Mouse (Mus musculus): ENCODE results near the gene Elavl4. TPM values are rescaled to one million over a fixed set of nuclear protein-coding genes. Genes with fewer than 3 reads are reported as not detected.

Elavl4 gene
- total RNA-seq, 1 experiment from 2014 or later, result 3.8 TPM

DNA sequence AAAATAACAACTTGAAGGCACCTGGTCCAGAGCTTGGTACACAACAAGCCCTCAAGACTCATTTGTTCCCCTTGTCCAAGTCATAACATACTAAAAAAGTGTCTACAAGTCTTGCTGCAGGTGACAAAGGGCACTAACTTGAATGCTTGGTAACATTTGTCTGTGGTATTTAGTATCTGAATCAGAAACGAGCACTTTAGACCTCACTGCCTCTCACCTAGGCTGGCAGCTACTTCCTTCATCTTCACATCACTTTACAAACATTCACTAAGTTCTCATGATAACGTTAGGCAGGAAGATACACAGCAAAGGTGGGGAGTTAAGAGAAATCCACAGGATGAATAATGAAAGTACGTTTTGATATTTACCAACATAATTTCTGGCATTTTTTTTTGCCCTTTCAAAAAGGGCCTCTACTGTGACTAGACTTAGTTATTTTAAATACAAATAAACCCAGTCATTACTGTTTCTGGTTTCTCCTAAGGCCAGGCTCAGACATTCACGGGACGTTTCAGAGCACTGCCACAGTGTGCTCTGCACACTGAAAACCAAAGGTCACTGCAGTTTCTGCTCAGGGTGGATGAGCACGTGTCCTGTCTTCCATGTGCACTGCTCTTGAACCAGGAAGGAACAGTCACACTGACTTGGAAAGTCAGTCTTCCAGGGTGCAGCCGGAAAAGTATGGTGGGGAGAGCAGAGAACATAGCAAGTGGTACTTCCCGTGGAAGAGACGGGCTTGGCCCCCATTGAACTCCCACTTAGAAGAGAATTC, 84.7 kb downstream of the Elavl4 start:
- no peak for DNase-seq

DNA sequence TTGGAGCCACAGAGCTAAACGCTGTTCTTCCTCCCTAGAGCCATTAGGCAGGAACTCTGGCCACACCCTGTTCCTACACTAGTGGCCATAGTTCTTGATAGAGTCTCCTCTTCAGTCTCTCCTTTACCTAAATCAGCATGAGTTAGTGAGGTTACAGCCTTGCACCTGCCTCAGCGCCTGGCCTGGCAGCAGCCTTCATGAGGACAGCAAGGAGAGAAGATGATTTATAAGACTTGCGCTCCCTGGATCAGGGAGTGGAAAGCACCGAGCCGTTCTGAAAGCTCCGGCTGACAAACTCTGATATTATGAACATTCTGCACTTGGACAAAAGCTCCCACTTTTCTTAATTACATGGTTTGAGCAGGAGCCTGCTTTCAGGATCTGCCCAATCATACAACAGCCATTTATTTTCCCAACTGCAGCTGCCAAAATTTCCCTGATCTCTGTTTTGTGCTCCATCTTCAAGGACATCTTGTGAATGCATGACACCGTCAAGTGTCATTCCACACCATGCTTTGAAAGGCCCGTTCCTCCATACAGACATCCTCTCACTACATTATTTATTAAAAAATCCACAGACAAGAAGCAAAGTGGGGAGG, 87.3 kb downstream of the Elavl4 start:
- no peak for DNase-seq

DNA sequence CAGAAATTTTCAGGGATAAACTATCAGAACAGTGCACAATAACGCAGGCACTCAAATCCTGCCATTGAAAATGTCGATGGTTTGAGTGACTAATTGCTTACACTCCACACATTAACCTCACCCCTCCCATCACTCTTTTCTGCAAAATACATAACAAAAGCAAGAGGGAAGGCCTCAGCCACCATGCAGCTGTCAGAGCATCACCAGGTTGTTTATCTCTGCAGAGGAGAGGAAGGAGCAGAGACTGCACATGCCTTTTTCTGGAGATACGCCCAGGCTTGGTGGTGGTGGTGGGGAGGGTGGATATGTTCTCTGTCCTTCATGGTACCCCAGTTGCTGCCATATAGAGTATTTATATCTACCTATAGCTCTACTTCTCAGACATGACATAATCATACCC, 94.3 kb downstream of the Elavl4 start:
- no peak for DNase-seq

DNA sequence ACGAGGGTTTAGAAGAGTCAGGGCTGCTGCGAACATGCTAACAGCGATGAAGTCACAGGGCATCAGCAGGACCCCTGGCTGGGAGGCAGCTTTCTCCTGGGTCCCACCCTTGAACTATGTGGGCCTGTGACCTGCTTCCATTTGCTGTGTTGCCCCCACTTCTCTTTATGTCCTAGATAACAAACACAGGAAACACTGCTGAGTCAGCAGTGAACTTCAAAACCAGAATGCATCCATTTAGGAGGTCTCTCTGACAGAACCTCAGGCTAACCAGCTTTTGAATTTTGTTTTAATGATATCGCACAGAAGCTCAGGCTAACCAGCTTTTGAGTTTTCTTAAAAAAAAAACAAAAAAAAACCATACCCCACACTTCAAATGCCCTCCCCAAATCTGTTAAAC, 96.1 kb downstream of the Elavl4 start:
- DNase-seq, result no peak

DNA sequence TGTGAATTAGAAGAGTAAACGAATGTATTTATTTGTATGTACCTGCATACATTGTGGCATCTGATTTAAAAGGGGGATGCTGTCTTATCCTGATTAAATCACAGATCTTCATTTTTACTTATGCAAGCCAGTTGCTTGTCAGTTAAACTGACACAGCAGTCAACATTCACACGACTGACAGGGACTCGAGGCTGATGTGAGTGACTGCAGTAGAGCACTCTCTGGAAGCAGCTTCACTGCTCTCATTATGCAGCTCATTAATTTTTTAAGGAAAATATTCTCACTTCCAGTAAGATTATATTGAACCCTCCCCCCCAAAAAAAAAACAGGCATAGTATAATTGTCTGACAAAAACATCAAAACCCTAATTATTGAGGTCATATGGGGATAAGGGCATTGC, 101.7 kb downstream of the Elavl4 start:
- DNase-seq, result no peak

DNA sequence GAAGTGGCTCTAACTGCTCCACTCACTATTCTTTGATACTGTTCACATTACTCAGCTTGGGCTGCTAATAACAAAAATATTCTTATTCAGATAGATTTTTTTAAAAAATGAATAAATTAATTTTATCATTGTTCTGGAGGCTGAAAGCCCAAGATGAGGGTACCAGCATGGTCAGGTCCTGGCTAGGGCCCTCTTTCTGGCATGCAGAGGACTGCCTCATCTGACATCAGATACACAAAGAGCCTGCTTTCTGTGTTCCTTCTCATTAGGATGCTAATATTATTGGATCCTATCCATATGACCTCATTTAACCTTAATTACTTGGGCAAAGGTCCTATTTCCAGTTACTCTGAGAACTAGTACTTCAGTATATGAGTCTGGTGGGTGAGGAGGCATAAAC, 108.8 kb downstream of the Elavl4 start:
- no peak for DNase-seq

DNA sequence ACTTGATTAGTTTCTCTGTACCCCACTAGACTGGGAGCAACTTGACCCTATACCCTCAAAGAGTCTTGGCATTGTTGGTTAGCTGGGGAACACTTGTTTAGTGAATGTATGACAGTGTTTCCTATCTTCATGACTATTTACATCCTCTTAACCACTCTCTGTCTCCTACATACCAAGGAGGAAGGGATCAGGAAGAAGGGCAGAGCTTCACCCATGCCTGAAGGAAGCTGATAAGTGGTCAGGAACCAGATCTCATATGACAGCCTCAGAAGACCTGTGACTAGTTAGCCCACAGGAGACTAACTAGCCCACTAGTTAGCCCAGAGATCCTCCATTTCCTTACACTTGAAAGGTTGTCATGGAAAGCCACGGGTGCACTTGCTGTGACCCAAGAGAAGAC, 117.2 kb downstream of the Elavl4 start:
- DNase-seq, result no peak

DNA sequence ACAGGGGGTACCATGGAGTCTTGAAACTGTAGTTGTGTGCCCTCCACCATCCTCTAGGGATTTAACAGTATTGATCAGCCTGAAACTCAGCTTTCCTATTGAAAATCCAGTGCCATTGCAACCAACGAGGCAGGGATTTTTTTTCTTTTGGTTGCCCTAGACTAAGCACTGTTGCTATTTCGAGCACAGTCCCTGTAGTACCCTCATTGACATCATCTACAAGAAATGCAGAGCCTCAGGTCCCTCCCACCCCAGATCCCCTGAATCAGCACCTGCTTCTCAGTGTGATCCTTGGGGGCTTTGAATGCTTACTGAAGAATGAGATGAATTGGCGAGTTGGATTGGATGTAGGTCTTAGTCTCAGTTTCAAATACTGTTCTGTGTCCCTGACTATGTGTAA, 119.4 kb downstream of the Elavl4 start:
- no peak for DNase-seq

DNA sequence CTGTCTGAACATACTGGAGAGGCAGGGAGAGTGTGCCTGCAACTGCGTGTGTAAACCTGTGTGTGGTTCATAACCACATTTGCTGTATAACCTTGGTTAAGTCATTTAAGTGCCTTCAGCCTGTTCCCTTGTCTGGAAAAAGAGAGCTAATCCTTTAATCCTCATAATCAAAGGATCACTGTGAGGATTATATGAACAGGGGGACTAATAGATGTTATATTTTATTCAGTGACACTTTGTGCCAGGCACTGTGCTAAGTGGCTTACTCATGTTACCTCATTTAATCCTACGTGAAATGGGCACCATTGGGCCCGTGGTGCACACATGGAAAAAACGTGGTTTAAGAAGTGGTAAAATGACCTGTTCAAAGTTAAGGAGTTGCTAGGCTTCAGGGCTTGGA, 119.9 kb downstream of the Elavl4 start:
- no peak for DNase-seq

DNA sequence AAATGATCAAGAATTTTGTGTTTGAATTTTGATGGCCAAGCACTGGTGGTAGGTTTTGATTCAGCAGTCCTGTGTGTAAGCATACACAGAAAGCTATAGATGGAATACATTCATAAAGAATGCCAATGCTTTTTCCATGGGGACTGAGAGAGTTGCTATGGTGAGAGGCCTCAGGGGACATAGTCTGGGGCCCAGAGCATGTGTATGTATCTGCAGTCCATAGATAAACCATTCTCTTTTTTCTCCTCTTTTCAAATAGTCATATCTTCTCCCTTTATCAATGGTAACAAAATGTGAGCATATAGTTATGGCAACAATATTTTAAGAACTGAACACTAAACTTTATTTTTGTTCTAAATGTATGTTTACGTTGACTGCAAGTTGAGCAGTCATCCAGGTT, 122.1 kb downstream of the Elavl4 start:
- no peak for DNase-seq

DNA sequence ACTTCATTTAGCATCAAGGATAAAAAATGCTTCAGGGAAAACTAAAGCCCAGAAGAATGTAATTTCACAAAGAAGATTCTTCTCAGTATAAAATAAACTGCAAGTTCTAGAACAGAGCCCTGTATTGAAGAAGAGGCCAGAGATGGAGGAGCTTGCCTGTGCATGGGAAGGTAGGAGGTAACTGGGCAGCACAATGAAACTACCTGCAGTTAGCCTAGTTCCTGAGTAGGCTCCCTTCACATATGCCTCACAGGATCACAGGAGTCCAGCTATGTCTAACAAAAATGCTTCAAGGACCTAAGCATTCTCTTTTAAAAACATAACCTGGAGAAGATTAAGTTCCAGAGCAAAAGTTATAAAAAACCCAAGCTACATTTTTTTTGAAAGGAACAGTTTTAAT, 122.5 kb downstream of the Elavl4 start:
- no peak for DNase-seq

DNA sequence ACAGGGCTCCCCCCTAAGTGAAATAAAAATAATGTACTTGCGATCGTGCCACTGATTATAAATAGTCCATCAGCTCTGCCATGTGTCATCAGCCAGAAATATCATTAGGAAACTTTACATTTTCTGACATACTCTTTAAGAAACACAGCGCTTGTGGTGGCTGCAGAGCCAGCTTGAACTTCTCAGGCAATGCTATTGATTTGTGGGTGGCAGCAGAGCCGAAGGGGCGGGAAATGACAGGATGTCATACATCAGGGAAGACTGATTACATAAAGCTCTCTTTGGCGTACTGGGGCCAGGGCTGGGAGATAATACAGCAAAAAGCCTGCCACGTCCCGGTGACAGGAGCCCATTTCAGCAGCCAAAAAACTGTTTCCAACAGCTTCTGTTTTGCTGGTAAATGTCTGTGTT, 124.1 kb downstream of the Elavl4 start:
- no peak for DNase-seq

DNA sequence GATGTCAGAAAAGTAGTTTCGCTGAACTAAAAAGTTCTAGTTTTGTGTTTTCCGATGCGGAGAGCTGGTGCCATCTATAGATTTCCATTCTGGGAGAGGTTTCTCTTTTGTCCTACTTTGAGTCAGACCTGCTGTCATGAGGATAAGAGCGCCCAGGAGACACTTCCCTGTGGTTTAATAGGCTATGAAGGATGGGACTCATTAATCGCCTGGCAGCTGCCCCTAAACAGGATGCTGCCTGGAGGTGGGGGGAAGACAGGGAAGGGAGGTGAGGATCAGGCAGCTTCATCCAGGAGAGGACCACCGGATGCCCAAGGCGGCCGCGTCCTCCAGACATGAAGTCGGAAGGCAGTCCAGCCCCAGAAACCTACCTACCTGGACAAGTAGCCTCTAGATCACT, 126.2 kb downstream of the Elavl4 start:
- no peak for DNase-seq

DNA sequence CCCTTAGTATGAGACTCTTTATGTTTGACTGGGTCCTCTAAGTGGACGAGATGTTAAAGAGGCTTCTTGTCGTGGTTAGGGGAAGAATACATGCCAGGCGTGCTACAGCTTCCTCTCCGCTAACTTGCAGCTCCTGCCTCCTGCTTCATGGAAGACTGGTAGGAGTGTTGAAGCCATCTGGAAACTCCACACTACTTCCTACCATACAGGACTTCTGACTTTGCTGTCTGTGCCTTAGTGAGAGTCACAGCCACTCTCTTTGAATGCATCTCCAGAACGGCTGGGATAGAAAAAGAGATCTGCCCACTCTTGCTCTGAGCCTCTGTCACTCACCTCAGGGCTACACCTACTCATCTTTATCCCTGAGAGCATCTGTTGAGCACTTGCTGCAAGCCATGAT, 132.9 kb downstream of the Elavl4 start:
- no peak for DNase-seq

DNA sequence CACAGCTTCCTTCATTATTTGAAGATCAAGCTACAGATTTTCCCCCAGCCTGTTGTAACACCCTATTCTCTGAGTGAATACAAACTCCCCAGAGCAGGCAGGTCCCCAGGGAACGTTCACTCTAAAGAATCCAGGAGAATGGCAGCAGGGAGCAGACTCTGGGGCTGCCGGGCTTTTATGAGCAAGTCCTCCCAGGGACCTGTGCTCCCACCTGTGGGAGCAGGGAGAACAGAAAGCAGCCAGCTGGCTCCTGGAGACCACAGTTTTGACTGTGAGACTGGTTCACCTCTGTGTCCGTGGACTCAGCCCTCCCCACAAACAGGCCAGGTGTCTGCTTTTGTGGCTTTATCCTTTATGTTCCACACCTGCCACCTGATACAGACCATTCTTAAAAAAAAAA, 134.2 kb downstream of the Elavl4 start:
- DNase-seq, result no peak

DNA sequence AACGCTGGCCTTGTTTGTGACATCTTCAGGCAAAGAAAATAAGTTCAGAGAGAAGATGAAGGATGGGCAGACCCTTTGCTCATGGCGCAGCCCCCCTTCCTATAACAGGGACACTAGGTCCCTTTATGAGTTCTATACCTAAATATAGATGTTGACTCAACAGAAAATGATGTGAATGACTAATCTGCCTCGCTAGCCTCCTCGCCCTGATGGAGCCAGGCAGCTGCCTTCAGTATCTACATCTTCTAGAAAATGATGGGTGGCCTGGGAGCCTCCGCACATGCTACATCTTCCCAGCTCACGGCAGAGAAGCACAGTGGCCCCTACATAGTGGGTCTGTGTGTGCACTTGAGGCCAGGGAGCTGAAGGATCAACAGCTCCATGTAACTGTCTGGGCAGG, 137.2 kb downstream of the Elavl4 start:
- DNase-seq, result no peak

DNA sequence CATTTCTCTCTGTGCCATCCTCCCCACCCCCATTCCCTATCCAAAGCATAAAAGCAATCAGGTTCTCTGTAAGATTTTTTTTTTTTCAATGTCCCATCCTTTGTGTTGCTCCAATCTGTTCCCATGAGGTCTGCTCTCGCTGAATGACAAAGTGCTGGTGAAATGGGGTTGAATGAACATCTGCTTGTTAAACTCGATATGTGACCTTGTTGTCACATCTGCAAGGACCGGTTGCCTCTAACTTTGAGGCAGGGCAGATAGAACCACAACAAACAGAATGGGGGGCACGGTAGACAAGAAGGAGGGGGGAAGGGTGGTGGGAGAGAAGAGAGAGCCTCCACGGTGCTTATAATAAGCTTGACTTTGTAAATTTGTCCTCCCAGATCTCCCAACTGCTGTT, 138.0 kb downstream of the Elavl4 start:
- DNase-seq, result no peak

DNA sequence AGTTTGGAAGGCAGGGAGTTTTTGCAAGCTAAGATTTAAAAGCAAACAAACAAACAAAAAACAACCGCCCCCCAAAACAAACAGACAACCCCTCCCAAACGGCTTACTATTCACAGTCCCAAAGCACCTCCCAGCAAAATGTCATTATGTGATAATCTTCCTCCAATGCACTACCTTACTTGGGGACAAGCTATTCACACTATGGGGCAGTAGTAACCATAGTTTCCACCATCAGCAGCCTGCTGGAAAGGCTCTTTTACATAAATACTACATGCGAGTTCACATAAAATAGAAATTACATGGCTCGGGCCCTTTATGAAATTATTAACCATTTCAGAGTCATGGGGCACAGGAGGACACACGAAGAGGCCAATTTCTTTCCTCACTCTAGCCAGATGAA, 141.5 kb downstream of the Elavl4 start:
- DNase-seq, result no peak

DNA sequence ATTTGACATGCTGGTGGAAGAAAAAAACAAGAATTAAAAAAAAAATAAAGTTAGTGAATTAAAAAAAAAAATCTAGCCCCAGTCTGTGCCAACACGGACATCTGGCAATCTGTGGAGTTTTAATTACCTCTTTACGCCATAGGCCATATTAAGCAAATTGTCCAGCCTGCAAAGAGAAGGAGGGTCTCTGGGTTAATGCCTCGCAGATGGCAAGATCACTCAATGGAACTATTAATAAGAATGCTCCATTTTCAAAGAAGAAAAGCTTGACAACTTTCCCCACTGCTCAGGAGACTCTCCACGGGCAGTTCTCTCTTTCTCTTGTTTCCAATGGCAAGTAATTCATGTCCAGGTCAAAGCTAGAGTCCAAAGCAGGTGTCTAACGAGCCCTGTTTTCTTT, 142.1 kb downstream of the Elavl4 start:
- DNase-seq, result no peak

DNA sequence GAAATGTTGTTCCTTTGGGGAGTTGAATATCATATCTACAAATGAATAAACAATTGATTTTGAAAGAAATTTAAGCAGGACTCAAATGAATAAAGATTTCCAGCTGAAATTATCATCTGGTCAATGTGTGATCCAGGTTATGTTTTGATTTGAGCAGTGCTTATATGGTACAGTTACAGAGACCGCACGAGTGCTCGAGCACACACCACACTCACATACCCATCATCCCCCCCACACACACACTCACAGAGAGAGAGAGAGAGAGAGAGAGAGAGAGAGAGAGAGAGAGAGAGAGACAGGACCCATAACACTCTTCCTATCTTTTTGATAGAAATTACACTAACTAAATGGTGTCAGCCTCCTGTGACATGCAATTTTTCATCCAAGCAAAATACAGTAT, 150.0 kb downstream of the Elavl4 start:
- no peak for DNase-seq

DNA sequence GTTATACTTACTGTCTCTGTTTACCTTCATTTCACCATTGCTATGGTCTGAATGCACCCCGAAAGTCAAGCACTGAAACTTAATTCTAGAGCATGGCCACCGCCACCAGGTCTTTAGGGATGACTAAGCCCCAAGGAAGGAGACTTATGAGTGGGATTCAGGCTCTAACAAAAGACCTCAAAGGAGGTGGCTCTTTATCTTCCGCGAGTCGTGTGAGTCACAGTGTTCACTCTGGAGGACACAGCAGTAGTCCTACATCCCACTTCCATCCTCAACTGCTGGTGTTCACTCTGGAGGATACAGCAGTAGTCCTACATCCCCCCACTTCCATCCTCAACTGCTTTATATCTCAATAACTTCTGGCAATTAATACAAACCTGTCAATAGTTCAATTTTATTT, 151.8 kb downstream of the Elavl4 start:
- no peak for DNase-seq

DNA sequence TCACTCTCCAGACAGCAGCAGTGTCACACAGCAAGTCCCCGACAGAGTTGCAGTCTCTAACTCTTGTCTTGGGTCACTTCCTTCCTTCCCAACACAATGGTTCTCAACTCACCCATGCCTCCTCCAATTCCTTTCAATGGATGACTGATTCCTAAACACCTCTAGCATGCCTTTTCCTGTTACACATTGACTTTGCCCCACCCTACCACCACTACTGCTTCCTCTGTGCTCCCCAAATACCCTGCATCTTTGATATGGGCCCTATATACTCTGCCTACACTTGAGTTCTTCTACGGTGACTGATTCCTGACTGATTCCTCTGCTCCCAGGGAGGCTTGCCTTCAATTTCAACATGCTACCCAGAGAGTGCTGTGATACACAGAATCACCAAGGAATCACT, 153.1 kb downstream of the Elavl4 start:
- no peak for DNase-seq

DNA sequence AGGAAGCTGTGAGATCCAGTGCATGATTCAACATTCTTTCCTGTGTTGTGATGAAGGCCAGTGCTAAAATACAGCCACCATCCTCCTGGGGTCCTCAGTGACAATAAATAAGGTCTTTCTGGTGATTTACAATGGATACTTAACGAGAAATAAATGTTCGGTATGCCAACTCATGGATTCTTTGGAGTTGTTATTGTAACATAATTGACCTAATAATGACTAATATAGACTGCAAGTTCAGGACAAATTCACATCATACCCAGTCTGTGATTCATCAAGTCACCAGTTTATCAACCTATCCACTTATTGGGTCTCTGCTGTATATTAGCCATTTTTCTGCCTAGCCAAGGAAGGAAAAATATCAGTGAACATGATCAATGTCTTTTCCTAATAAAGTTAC, 174.4 kb downstream of the Elavl4 start:
- no peak for DNase-seq

DNA sequence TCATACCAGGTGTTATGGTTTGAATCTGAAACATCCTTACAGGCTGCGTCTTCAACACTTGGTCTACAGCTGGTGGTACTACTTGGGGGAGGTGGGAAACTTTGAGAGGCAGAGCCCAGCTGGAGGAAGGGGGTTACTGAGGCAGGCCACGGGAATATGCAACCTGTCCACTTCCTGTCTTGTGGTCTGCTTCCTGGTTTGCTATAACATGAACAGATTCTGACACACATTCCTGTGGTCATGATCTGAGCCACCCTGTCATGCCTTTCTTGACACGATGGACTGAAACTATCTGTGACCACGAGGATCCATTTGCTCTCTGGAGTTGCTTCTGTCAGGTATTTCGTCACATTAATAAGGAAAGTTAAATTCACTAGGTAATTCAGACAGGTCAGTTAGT, 179.7 kb downstream of the Elavl4 start:
- DNase-seq, result no peak

DNA sequence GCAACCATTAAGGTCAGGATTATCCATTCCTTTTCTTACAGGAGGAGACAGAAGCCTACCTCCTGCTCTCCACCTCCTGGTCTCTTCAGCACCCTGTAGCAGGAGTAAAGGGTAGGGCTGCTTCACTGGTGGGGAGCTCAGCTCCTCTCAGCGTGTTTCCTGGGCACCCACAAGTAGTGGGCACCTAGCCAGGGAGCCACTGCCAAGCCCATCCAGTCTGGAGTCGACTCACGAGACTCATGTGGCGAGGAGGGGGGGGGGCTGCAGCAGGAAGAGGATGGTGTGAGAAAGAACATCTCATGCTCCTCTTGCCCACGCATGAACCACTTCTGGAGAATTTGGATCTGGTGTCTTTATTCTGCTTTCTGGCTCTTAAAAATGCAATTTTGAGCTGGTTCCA, 186.5 kb downstream of the Elavl4 start:
- DNase-seq, result no peak

Measured in adrenal gland, postnatal 14 days (tissue).